Mouse (Mus musculus) C2C12 (cell line): ENCODE results near the gene Tmem53.
"Not testable (repeated sequence)": the region's sequence is repeated elsewhere in the genome, so short reads cannot be mapped to it uniquely, and the experiment has no call there.

Experiments
- CTCF ChIP-seq: IDR thresholded peaks from one replicate; pipeline ENCODE4 v1.5.1; 2011; ENCODE audit not compliant: control insufficient read depth, insufficient read depth, insufficient read length
- MYOD1 ChIP-seq: IDR thresholded peaks from one replicate; pipeline ENCODE4 v1.6.1; 2011; ENCODE audit warnings: low read depth; ENCODE audit not compliant: control insufficient read depth, insufficient read length
- MYOG ChIP-seq: IDR thresholded peaks from one replicate; pipeline ENCODE4 v1.6.1; 2011; ENCODE audit not compliant: control insufficient read depth, insufficient read length; ENCODE audit errors: extremely low read depth

DNA sequence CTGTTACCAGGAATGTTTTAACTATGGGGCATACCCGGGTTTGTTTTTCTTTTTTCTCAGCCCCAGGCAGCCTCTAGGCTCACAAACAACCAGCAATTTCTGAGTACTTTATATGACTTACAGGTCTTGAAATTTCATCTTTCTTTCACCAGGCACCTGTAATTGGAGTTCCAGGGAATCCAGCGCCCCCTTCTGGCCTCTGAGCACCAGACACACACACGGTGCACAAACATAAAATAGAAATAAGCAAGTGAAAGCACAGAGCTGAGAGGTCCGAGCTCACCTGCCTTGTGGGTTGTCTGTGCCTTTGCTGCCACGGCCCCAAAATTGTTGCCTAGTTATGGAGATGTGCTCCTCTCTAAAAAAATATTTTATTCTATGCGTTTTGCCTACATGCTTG lies 8.2 kb downstream of the Tmem53 start:
- not testable (repeated sequence) for TF ChIP-seq CTCF, MYOG, MYOD1
